Mouse (Mus musculus) gastrocnemius, postnatal 10 days (tissue): ENCODE measurements at regions not wholly inside any gene's neighbourhood (a gene's known extent, or its start where the extent isn't known, plus 50 kb on each side); places are given as distances from the start of the nearest gene placed in this dataset.
A peak's percentile ranks its signal among the peaks of the same experiment; 100 is the strongest.
"Not testable (repeated sequence)": the region's sequence is repeated elsewhere in the genome, so short reads cannot be mapped to it uniquely, and the experiment has no call there.

Source experiments
- DNase-seq: peaks from one replicate; pipeline ENCODE4 v3.0.0; 2021; ENCODE audit warnings: mixed read lengths

GRCm38 (mm10) chr13:70205334-70205733 is 403.1 kb downstream of the Med10 start:
- DNase-seq, result no peak

DNA sequence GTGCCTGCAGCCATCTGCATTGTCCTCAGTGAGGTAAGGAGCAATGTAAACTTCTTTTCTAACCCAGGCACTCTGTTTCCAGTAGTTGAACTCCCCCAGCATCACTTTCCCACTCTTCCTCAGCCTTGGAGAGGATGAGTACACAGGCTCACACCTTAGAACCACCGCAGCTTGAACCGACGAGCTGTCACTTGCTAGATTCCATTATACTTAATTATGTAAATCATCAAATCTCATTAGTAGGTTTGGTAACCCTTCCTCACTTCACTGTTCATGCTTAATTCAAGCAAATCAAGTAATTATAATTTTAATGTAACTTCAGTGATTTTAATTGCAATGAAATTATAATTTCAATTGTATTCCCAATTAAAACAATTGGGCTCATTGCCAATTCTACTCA is 408.0 kb downstream of the Med10 start:
- DNase-seq, result no peak

- DNase-seq, result no peak
Observed at GRCm38 (mm10) chr13:70213017-70213416, 410.8 kb downstream of the Med10 start.

GRCm38 (mm10) chr13:70213622-70214021 is 411.4 kb downstream of the Med10 start:
- no peak for DNase-seq

GRCm38 (mm10) chr13:70214022-70214654 is 411.9 kb downstream of the Med10 start:
- DNase-seq, result no peak

GRCm38 (mm10) chr13:70216134-70216533 is 413.9 kb downstream of the Med10 start:
- DNase-seq, result no peak

DNA sequence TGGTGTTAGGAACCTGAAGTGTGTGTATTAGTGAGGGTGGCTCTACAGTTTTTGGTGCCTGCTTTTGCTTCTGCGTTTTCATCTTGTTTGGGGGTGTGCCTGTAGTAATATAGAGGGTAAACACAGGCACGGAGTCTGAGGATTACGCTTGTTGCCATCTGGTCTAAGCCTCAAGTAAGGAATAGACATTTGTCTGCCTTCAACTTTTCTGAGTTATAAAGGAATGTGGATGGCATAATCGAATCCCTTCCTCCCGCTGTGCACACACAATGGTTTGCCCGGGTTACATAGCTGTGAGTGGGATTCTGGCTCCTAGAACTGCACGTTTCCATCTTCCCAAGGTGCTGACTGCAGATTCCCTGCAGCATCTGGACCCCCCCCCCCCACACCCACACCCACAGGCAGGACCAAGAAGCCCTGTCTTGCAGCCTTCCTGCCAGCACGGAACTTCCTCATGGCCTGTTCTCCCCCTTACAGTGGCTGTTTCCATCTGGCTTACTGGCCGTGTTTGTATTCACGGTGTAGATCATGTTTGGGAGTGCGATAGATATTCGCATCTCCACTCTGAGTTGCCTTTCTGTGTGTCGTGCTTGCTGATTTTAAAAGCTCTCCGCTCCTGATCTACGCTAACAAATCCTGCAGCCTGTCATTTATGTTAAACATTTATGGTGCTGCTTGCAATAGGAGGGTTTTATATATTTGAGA is 415.4 kb downstream of the Med10 start:
- DNase-seq, result no peak

- no peak for DNase-seq
Observed at GRCm38 (mm10) chr13:70223485-70223884, 413.9 kb downstream of the Ice1 start.

DNA sequence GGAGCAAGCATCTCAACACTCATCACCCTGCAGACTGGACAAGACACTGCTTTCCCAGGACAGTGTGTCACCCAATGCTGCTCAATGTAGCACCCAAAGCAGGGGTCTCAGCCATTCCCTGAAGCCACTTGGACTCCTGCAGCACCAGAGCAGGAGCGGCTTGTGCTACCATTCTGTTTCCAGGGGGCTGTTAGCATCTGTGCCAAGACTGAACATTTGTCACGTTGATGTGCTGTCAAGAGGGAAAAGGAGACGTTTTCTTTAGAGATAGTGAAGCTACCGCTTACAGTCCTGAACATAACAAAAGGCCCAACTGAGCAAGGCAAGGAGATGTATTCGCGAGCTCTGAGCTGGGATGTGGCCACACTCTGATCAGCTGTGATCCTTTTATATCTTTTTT is 410.3 kb downstream of the Ice1 start:
- no peak for DNase-seq

GRCm38 (mm10) chr13:70233896-70234799 is 403.3 kb downstream of the Ice1 start:
- DNase-seq, result peak; percentile 78

DNA sequence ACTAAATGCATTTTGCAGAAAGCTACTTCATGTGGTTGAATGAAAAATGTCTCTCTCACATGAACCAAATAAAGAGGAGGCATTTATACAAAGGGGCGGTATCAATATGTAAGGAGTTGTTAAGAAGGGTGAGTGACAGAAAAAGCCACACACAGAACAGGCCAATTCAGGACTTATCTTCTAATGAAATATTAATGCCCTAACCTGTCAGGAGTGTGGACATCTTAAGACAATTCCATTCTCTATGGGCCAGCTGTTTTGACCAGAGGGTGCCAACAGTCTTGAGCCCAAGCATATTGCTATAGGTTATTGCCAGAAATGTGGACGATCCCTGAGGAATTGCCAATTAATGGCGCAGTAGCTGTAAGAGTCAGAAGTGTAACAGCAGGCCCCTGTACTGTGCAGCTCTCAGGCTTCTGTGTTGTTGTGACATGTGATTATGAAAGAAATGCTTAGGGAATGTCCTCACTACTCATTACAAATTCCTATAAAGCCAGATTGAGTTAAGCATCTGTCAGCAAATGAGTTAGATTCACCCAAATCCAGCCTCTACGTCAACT is 393.8 kb downstream of the Ice1 start:
- no peak for DNase-seq

DNA sequence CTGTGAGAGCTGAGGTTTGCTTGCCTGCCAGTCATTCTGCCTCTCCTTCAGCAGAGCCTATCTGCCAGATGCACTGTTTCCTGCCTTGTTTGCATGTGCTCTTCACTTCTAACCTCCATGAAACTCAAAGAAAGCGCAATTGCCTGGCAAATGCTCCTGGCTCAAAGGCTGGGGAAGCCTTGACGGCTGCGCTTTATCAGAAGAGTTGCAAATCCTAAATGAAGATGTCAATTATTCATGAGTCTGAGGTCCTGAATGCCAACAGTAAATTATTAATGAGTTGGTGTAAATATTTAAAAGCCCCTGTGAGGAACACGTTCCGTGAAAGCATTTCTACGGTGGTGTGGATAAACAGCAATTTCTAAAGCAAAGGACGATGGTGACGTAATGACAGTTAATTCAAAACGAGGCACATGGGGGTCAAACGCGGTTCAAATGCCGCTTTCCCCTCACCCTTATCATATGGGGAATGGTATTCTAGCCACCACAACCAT is 377.4 kb downstream of the Ice1 start:
- no peak for DNase-seq

- DNase-seq, result no peak
Observed at GRCm38 (mm10) chr13:70263654-70264053, 373.8 kb downstream of the Ice1 start.

- DNase-seq, result not testable (repeated sequence)
Observed at GRCm38 (mm10) chr13:70276884-70277378, 360.5 kb downstream of the Ice1 start.

- no peak for DNase-seq
Observed at GRCm38 (mm10) chr13:70277667-70278591, 359.5 kb downstream of the Ice1 start.

DNA sequence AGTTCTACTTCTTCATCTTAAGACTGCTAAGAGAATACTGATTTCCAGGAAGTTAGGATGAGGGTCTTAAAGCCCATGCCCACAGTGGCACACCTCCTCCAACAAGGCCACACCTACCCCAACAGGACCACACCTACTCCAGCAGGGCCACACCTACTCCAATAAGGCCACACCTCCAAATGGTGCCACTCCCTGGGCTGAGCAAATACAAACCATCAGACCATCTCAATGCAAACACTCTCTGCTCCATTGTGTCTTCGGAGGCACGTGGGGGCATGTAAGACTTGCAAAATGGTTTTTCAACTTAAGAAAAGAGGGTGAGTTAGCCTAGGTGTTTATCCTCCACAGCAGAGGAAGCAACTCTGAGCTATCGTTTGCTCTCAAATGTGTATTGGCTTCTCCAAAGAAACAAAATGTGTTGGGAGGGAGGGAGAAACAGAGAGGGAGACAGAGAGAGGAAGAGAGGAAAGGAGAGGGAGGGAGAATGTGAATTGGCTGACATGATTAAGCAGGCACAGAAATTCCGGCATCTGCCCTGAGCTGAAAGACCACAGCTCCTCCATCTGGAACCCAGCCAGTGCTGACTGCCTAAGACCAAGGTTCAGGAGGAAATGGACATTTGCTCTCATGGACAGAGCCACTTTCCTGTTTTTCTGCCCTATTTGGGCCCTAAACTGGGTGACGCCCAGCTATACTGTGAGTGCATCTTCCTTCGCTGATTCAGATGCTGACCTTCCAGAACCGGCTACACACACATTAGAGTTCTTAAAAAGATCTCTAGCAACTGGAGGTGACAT is 356.2 kb downstream of the Ice1 start:
- DNase-seq, result peak; percentile 8

DNA sequence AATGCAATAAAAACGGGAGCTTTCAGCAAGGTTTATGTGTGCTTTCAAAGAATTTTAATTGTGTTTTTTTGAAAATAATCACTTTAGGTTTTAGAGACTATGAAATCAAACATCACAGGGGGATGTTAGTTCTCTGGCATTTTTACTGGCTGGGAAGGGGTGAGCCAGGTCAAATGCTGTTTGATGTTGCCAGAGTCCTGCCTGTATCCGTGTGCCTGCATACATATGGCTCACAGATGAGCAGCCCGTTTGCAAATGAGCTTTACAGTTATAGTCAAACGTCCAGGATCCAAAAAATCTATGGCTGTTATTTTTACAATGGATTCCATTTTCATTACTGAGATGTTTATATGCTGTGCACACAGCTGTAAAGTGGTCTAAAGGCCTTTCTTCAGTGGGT is 354.7 kb downstream of the Ice1 start:
- DNase-seq, result no peak

GRCm38 (mm10) chr13:70283231-70283630 is 354.2 kb downstream of the Ice1 start:
- no peak for DNase-seq

GRCm38 (mm10) chr13:70292713-70293112 is 344.7 kb downstream of the Ice1 start:
- DNase-seq, result no peak

DNA sequence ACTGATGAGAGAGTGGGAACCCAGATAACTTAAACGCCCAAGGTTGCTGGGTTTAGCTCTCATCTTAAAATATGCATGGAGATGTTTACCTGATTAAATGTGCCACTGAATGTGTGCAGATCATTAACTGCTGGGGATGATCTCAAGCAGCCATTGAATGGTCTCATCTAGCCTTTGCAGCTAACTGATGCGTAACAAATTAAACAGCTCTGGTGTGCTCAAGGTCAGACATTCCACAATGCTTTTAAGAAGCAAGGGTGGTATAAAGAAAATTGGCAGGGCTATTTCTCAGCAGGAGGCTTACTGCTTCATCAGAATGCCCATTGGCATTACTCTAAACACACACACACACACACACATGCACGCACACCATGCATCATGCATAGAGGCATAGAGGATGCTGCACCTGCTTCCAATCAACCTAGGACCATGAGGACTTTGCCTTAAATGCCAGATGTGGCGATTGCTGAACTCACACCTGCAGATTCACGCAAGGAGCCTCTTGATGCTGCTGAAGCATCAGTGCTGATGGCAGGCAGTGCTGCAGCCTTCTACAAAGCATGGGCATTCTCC is 333.4 kb downstream of the Ice1 start:
- no peak for DNase-seq
